Mouse (Mus musculus): ENCODE measurements around the gene Hps4. TPM values are rescaled to one million over a fixed set of nuclear protein-coding genes. Genes with fewer than 3 reads are reported as not detected.

The Hps4 gene
- polyA plus RNA-seq, 1 experiment from 2014 or later: 28.8 TPM

GRCm38 (mm10) chr5:112297257-112297656 is 45.6 kb upstream of the Hps4 start:
- Histone ChIP-seq H3K9me3 (ENCODE audit: control insufficient read depth) (no peaks in the 10 kb centered on the region), H3K36me3 (ENCODE audit: control insufficient read depth, insufficient read depth) (no peaks in the 10 kb centered on the region), H3K9ac (ENCODE audit: low read depth, low read length) (no peak overlapping the region), H3K4me3 (ENCODE audit: low read depth, low read length) (no peak overlapping the region), H3K27me3 (replicated peaks; ENCODE audit: control insufficient read depth, insufficient read depth, low read length) (no peaks in the 10 kb centered on the region), H3K4me1 (replicated peaks; ENCODE audit: control insufficient read depth, insufficient read depth, low read length) (peaks cover 6% of the 10 kb centered on the region), H3K27ac (ENCODE audit: low read depth, low read length) (no peak overlapping the region), H3K4me2 (replicated peaks; ENCODE audit: low read depth) (no peak overlapping the region)
- TF ChIP-seq CTCF (IDR thresholded peaks at IDR 0.05; ENCODE audit: low read depth): no peak
- ATAC-seq: no peak
- 81% methylated on average over 2 of the region's 2 CpGs for WGBS

DNA sequence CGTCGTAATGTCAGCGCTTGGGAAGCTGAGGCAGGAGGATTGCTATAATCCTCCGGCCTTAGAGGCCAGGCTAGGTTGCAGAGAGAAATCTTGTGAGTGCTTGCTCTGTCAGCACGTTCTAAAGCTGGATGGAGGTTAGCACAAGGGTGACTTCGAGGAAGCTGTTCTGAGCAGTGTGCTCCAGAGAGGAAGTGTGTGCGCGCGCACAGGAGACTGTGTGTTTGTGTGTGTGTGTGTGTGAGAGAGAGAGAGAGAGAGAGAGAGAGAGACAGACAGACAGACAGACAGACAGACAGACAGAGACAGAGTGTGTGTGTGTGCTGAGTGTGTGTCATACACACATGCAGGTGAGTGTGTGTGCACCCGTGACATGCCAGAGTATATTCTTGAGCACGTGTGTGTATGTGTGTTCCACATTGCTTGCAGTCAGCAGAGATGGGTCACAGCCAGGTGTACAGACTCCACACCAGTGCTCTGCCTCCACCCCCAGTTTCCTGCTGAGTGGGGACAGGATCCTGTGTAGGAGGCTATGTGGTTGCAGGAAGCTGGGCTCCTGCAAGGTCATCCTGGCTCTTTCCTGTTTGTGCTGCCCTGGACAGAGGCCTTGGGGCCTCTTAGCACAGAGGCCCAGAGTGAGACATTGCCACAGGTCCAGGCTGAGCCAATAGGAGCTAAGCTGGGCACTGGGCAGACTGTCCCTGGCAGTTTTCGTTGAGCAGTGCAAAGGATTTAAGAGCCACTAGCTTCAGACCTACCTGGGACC is 44.5 kb upstream of the Hps4 start:
- peak; percentile 52 for ATAC-seq
- Histone ChIP-seq H3K27ac (ENCODE audit: low read depth, low read length) (peak overlapping the region; percentile 11; the same call in 1 of the 2 replicates), H3K4me1 (replicated peaks; ENCODE audit: control insufficient read depth, insufficient read depth, low read length) (peaks cover 6% of the 10 kb centered on the region), H3K4me3 (ENCODE audit: low read depth, low read length) (no peak overlapping the region), H3K36me3 (ENCODE audit: control insufficient read depth, insufficient read depth) (no peaks in the 10 kb centered on the region), H3K9ac (ENCODE audit: low read depth, low read length) (no peak overlapping the region), H3K9me3 (ENCODE audit: control insufficient read depth) (no peaks in the 10 kb centered on the region), H3K27me3 (replicated peaks; ENCODE audit: control insufficient read depth, insufficient read depth, low read length) (no peaks in the 10 kb centered on the region), H3K4me2 (replicated peaks; ENCODE audit: low read depth) (no peak overlapping the region)
- WGBS: 81% methylated on average over 12 of the region's 12 CpGs
- no peak for TF ChIP-seq CTCF (IDR thresholded peaks at IDR 0.05; ENCODE audit: low read depth)

DNA sequence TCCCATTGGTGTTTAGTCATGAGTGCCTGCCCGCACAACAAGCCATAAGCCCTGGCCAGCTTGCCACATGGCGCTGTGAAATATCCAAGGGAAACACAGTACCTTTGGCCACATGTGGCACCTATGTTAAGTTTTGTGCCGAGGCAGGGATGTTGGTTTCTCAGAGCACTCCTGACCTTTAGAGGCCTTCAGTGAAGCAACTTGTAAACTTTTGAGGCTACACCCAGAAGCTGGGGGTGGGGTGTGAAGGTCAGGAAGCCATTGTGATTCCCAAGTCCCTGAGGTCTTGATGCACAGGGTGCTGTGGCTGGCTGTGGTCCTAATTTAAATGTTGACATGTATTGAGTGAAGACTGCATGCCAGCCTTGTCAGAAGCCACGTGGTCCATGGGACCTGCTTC is 43.5 kb upstream of the Hps4 start:
- no peak for ATAC-seq
- H3K4me2 ChIP-seq (replicated peaks; ENCODE audit: low read depth): no peak overlapping the region
- peaks cover 6% of the 10 kb centered on the region for H3K4me1 ChIP-seq (replicated peaks; ENCODE audit: control insufficient read depth, insufficient read depth, low read length)
- H3K27me3 ChIP-seq (replicated peaks; ENCODE audit: control insufficient read depth, insufficient read depth, low read length): no peaks in the 10 kb centered on the region
- no peaks in the 10 kb centered on the region for H3K36me3 ChIP-seq (ENCODE audit: control insufficient read depth, insufficient read depth)
- no peak overlapping the region for H3K4me3 ChIP-seq (ENCODE audit: low read depth, low read length)
- 74% methylated on average over 4 of the region's 4 CpGs for WGBS
- no peak for TF ChIP-seq CTCF (IDR thresholded peaks at IDR 0.05; ENCODE audit: low read depth)
- H3K27ac ChIP-seq (ENCODE audit: low read depth, low read length): no peak overlapping the region
- H3K9ac ChIP-seq (ENCODE audit: low read depth, low read length): no peak overlapping the region
- H3K9me3 ChIP-seq (ENCODE audit: control insufficient read depth): no peaks in the 10 kb centered on the region

DNA sequence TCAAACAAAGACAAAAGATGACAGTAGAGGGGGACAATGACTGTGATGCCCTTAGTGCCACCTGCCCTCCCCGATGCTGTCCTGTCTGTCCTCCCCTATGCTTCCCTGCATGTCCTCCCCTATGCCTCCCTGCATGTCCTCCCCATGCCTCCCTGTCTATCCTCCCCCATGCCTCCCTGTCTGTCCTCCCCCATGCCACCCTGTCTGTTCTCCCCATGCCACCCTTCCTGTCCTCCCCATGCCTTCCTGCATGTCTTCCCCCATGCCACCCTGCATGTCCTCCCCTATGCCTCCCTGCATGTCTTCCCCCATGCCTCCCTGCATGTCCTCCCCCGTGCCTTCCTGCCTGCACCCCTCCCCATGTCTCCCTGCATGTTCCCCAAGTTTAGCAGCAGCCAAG is 42.8 kb upstream of the Hps4 start:
- TF ChIP-seq CTCF (IDR thresholded peaks at IDR 0.05; ENCODE audit: low read depth): no peak
- H3K4me2 ChIP-seq (replicated peaks; ENCODE audit: low read depth): no peak overlapping the region
- 78% methylated on average over 2 of the region's 2 CpGs for WGBS

DNA sequence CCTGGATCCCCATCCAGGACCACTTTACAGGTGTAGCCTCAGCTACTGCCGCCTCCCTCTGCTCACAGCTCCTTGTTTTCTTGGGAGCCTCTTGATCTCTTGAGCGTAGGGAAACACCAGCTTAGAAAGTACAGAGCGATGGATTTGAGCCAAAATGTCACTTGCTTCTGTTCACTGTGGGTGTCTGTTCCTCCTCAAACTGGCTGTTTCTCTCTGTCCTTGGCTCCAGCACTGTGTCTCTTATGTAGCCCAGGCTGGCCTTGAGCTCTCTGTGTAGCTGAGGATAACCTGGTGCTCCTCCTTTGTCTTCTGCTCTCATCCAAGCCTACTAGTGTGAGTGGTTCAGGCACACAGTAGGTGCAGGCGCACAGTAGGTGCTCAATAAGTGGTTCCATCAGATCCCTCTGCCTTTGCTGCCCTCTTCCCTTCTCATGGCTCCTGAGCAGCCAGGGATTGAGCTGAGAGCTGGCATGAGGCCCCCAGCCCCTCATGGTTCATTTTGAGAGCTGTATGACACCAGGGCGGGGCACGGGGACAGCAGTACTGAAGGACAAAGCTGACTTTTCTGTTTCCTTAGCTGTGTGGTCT is 42.1 kb upstream of the Hps4 start:
- Histone ChIP-seq H3K9me3 (ENCODE audit: control insufficient read depth) (no peaks in the 10 kb centered on the region), H3K4me3 (ENCODE audit: low read depth, low read length) (no peak overlapping the region), H3K4me2 (replicated peaks; ENCODE audit: low read depth) (no peak overlapping the region), H3K27ac (ENCODE audit: low read depth, low read length) (no peak overlapping the region), H3K9ac (ENCODE audit: low read depth, low read length) (no peak overlapping the region), H3K36me3 (ENCODE audit: control insufficient read depth, insufficient read depth) (peaks cover 8% of the 10 kb centered on the region; the same call in 1 of the 2 replicates), H3K27me3 (replicated peaks; ENCODE audit: control insufficient read depth, insufficient read depth, low read length) (no peaks in the 10 kb centered on the region), H3K4me1 (replicated peaks; ENCODE audit: control insufficient read depth, insufficient read depth, low read length) (peaks cover 6% of the 10 kb centered on the region; the same call in 1 of the 2 replicates)
- no peak for TF ChIP-seq CTCF (IDR thresholded peaks at IDR 0.05; ENCODE audit: low read depth)
- no peak for ATAC-seq
- 83% methylated on average over 6 of the region's 6 CpGs for WGBS

More for the DNA sequence above, 42.8 kb upstream of the Hps4 start:
- H3K9me3 ChIP-seq (ENCODE audit: control insufficient read depth): no peaks in the 10 kb centered on the region
- H3K36me3 ChIP-seq (ENCODE audit: control insufficient read depth, insufficient read depth): peaks cover 6% of the 10 kb centered on the region; the same call in 1 of the 2 replicates
- H3K4me3 ChIP-seq (ENCODE audit: low read depth, low read length): no peak overlapping the region
- ATAC-seq: no peak
- H3K27me3 ChIP-seq (replicated peaks; ENCODE audit: control insufficient read depth, insufficient read depth, low read length): no peaks in the 10 kb centered on the region
- no peak overlapping the region for H3K9ac ChIP-seq (ENCODE audit: low read depth, low read length)
- H3K27ac ChIP-seq (ENCODE audit: low read depth, low read length): no peak overlapping the region
- peaks cover 6% of the 10 kb centered on the region; the same call in 1 of the 2 replicates for H3K4me1 ChIP-seq (replicated peaks; ENCODE audit: control insufficient read depth, insufficient read depth, low read length)

GRCm38 (mm10) chr5:112301694-112302093 is 41.2 kb upstream of the Hps4 start:
- no peak overlapping the region for H3K4me3 ChIP-seq (ENCODE audit: low read depth, low read length)
- H3K36me3 ChIP-seq (ENCODE audit: control insufficient read depth, insufficient read depth): peaks cover 15% of the 10 kb centered on the region; the same call in 1 of the 2 replicates
- H3K4me2 ChIP-seq (replicated peaks; ENCODE audit: low read depth): no peak overlapping the region
- H3K9me3 ChIP-seq (ENCODE audit: control insufficient read depth): no peaks in the 10 kb centered on the region
- 75% methylated on average over 4 of the region's 4 CpGs for WGBS
- no peak overlapping the region for H3K9ac ChIP-seq (ENCODE audit: low read depth, low read length)
- ATAC-seq: no peak
- no peak overlapping the region for H3K27ac ChIP-seq (ENCODE audit: low read depth, low read length)
- no peaks in the 10 kb centered on the region for H3K27me3 ChIP-seq (replicated peaks; ENCODE audit: control insufficient read depth, insufficient read depth, low read length)
- peaks cover 3% of the 10 kb centered on the region; the same call in 1 of the 2 replicates for H3K4me1 ChIP-seq (replicated peaks; ENCODE audit: control insufficient read depth, insufficient read depth, low read length)
- peak; percentile 26; the same call in 1 of the 2 replicates for TF ChIP-seq CTCF (IDR thresholded peaks at IDR 0.05; ENCODE audit: low read depth)
